Mouse (Mus musculus) lung, embryonic 14.5 days (tissue): ENCODE measurements around the gene Dnajb7. TPM values are rescaled to one million over a fixed set of nuclear protein-coding genes. Genes with fewer than 3 reads are reported as not detected.

Experiments
- ATAC-seq: fragments of 200-750 bp; cut with Nextera tagmentation; 2 replicates; pipeline ENCODE4 v1.8.0; 2017; ENCODE audit warnings: mild to moderate bottlenecking, moderate TSS enrichment, moderate library complexity; ENCODE audit not compliant: insufficient read depth
- DNase-seq: peaks from one replicate; pipeline ENCODE4 v3.0.0-alpha.2; 2015
- H3K27ac ChIP-seq: fragments of 300-500 bp; sonication (generic); 2 replicates; pipeline ENCODE4 v1.5.1; 2014; ENCODE audit warnings: low read depth, mild to moderate bottlenecking, moderate library complexity
- H3K27me3 ChIP-seq: fragments of 300-500 bp; sonication (generic); 2 replicates; pipeline ENCODE4 v1.6.1; 2014; ENCODE audit warnings: low read length, control low read depth; ENCODE audit not compliant: insufficient read depth
- H3K36me3 ChIP-seq: fragments of 300-500 bp; sonication (generic); 2 replicates; pipeline ENCODE4 v1.6.1; 2014; ENCODE audit warnings: control low read depth; ENCODE audit not compliant: insufficient read depth
- H3K4me1 ChIP-seq: fragments of 300-500 bp; sonication (generic); 2 replicates; pipeline ENCODE4 v1.6.1; 2014; ENCODE audit warnings: antibody characterized with exemption, control low read depth; ENCODE audit not compliant: insufficient read depth
- H3K4me2 ChIP-seq: fragments of 300-500 bp; sonication (generic); 2 replicates; pipeline ENCODE4 v1.6.1; 2014; ENCODE audit warnings: mild to moderate bottlenecking
- H3K4me3 ChIP-seq: fragments of 300-500 bp; sonication (generic); 2 replicates; pipeline ENCODE4 v1.5.1; 2014; ENCODE audit warnings: low read depth, low read length
- H3K9ac ChIP-seq: fragments of 300-500 bp; sonication (generic); 2 replicates; pipeline ENCODE4 v1.6.1; 2014
- H3K9me3 ChIP-seq: fragments of 300-500 bp; sonication (generic); 2 replicates; pipeline ENCODE4 v1.6.1; 2016; ENCODE audit warnings: low read depth, low read length, control low read depth
- CTCF ChIP-seq: IDR thresholded peaks from 2 replicates; pipeline ENCODE4 v1.5.1; 2016; ENCODE audit warnings: antibody characterized with exemption, low read depth
- WGBS: fragments of 180-500 bp; shearing (Covaris S2); extraction: QIAGEN DNeasy Blood & Tissue Kit; methylation state at CpG from one replicate; pipeline ENCODE4 v1.1.7; 2014; 5-methylcytosine and 5-hydroxymethylcytosine counted together
- polyA plus RNA-seq: library from polyadenylated mRNA; unstranded; fragments of >200 nt; fragmentation: Nextera tagmentation; extraction: Ambion mirVana; gene quantifications from 2 replicates; pipeline ENCODE4 v1.2.1, GENCODE M21; 2014

The Dnajb7 gene
- polyA plus RNA-seq, 1 experiment from 2014 or later: 2.2 TPM

- Histone ChIP-seq H3K4me1 (0 out of 2 replicates have a peak, but pooled peaks cover 6% of the 10 kb centered on the region), H3K9me3 (no peaks in the 10 kb centered on the region), H3K27me3 (no peaks in the 10 kb centered on the region), H3K36me3 (peaks cover 11% of the 10 kb centered on the region; the same call in 1 of the 2 replicates), H3K4me3 (peak overlapping the region; percentile 83), H3K4me2 (peak overlapping the region; percentile 86), H3K9ac (peak overlapping the region; percentile 95), H3K27ac (no peak overlapping the region)
- no peak for DNase-seq
- TF ChIP-seq CTCF: no peak
- no peak for ATAC-seq
Observed at GRCm38 (mm10) chr15:81398189-81398588, 9.9 kb downstream of the Dnajb7 start.

GRCm38 (mm10) chr15:81394211-81394915, 13.7 kb downstream of the Dnajb7 start:
- no peak overlapping the region for H3K27ac ChIP-seq
- H3K9me3 ChIP-seq: no peaks in the 10 kb centered on the region
- H3K4me1 ChIP-seq: 0 out of 2 replicates have a peak, but pooled peaks cover 4% of the 10 kb centered on the region
- no peak overlapping the region for H3K4me2 ChIP-seq
- no peak for TF ChIP-seq CTCF
- H3K9ac ChIP-seq: no peak overlapping the region
- ATAC-seq (no peak), DNase-seq (no peak)
- H3K36me3 ChIP-seq: peaks cover 42% of the 10 kb centered on the region
- 78% methylated on average over 8 of the region's 8 CpGs for WGBS
- no peaks in the 10 kb centered on the region for H3K27me3 ChIP-seq
- no peak overlapping the region for H3K4me3 ChIP-seq

- no peak overlapping the region for H3K9ac ChIP-seq
- H3K36me3 ChIP-seq: peaks cover 55% of the 10 kb centered on the region
- no peak for TF ChIP-seq CTCF
- no peaks in the 10 kb centered on the region for H3K27me3 ChIP-seq
- H3K4me1 ChIP-seq: 0 out of 2 replicates have a peak, but pooled peaks cover 3% of the 10 kb centered on the region
- no peak overlapping the region for H3K27ac ChIP-seq
- no peaks in the 10 kb centered on the region for H3K9me3 ChIP-seq
- ATAC-seq (no peak), DNase-seq (no peak)
- H3K4me3 ChIP-seq: no peak overlapping the region
- no peak overlapping the region for H3K4me2 ChIP-seq
Observed at GRCm38 (mm10) chr15:81392997-81393396, 15.1 kb downstream of the Dnajb7 start.

GRCm38 (mm10) chr15:81386327-81386726, 21.8 kb downstream of the Dnajb7 start:
- no peak overlapping the region for H3K4me2 ChIP-seq
- H3K4me1 ChIP-seq: no peaks in the 10 kb centered on the region
- no peak overlapping the region for H3K4me3 ChIP-seq
- no peaks in the 10 kb centered on the region for H3K27me3 ChIP-seq
- no peak overlapping the region for H3K9ac ChIP-seq
- DNase-seq (no peak), ATAC-seq (no peak)
- 0 out of 2 replicates have a peak, but pooled peaks have one; percentile 7 for TF ChIP-seq CTCF
- H3K9me3 ChIP-seq: no peaks in the 10 kb centered on the region
- WGBS: 95% methylated on average over 5 of the region's 5 CpGs
- H3K27ac ChIP-seq: no peak overlapping the region
- H3K36me3 ChIP-seq: peaks cover 90% of the 10 kb centered on the region

GRCm38 (mm10) chr15:81378845-81379244, 29.3 kb downstream of the Dnajb7 start:
- ATAC-seq: no peak
- Histone ChIP-seq H3K9me3 (no peaks in the 10 kb centered on the region), H3K4me3 (no peak overlapping the region), H3K9ac (no peak overlapping the region), H3K4me2 (no peak overlapping the region), H3K4me1 (no peaks in the 10 kb centered on the region), H3K27ac (no peak overlapping the region), H3K36me3 (peaks cover 79% of the 10 kb centered on the region), H3K27me3 (no peaks in the 10 kb centered on the region)
- DNase-seq: no peak
- no peak for TF ChIP-seq CTCF
- 81% methylated on average over 2 of the region's 2 CpGs for WGBS

- no peak for DNase-seq
- Histone ChIP-seq H3K4me3 (no peak overlapping the region), H3K4me2 (no peak overlapping the region), H3K4me1 (no peaks in the 10 kb centered on the region), H3K27me3 (no peaks in the 10 kb centered on the region), H3K36me3 (peaks cover 82% of the 10 kb centered on the region), H3K9ac (no peak overlapping the region), H3K9me3 (no peaks in the 10 kb centered on the region), H3K27ac (no peak overlapping the region)
- no peak for TF ChIP-seq CTCF
- WGBS: 87% methylated on average over 11 of the region's 11 CpGs
- no peak for ATAC-seq
Observed at GRCm38 (mm10) chr15:81374621-81375020, 33.5 kb downstream of the Dnajb7 start.

- no peak overlapping the region for H3K4me2 ChIP-seq
- H3K27me3 ChIP-seq: no peaks in the 10 kb centered on the region
- no peaks in the 10 kb centered on the region for H3K4me1 ChIP-seq
- no peak overlapping the region for H3K4me3 ChIP-seq
- TF ChIP-seq CTCF: no peak
- H3K9me3 ChIP-seq: no peaks in the 10 kb centered on the region
- ATAC-seq: no peak
- no peak overlapping the region for H3K9ac ChIP-seq
- 57% methylated on average over 1 of the region's 1 CpGs for WGBS
- peak; percentile 5 for DNase-seq
- peaks cover 91% of the 10 kb centered on the region for H3K36me3 ChIP-seq
- no peak overlapping the region for H3K27ac ChIP-seq
Observed at GRCm38 (mm10) chr15:81370356-81370755, 37.7 kb downstream of the Dnajb7 start.

GRCm38 (mm10) chr15:81368601-81369000, 39.5 kb downstream of the Dnajb7 start:
- no peaks in the 10 kb centered on the region for H3K4me1 ChIP-seq
- no peak overlapping the region for H3K27ac ChIP-seq
- TF ChIP-seq CTCF: no peak
- peaks cover 94% of the 10 kb centered on the region for H3K36me3 ChIP-seq
- WGBS: 95% methylated on average over 1 of the region's 1 CpGs
- ATAC-seq (no peak), DNase-seq (no peak)
- H3K27me3 ChIP-seq: no peaks in the 10 kb centered on the region
- H3K9ac ChIP-seq: no peak overlapping the region
- H3K9me3 ChIP-seq: no peaks in the 10 kb centered on the region
- no peak overlapping the region for H3K4me2 ChIP-seq
- no peak overlapping the region for H3K4me3 ChIP-seq
